Mouse (Mus musculus): ENCODE data around the gene Pxdn. TPM values are rescaled to one million over a fixed set of nuclear protein-coding genes. Genes with fewer than 3 reads are reported as not detected.

Pxdn gene
- 105 and 107 TPM in 2 replicates for polyA plus RNA-seq (2015; fragmentation: Nextera tagmentation; extraction: Ambion mirVana)

DNA sequence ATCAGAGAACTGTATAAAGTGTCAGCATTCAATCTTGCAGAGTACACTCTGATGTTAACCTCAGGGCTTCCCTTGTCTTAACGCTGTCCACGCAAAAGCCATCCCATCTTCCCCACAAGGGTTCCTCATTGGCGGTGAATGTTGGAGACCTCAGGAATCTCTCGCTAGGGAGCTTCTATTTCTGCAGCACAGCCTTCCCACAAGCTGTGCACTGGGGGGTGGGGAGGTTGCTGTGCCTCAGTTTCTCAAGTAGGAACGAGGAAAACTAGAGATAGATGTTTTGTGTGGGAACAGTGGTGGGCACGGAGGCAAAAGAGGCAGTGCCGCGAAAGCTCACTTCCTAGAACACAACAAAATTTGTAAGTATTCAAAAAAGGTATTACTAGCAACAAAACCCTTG, at the start of gene Pxdn:
TSS of gene Pxdn (plus strand) at position 301 of the 400 bp plus-strand sequence.
- H3K4me1 ChIP-seq (ENCODE audit: insufficient read depth, low read length) = peaks cover 17% of the 10 kb centered on the region
- ATAC-seq (ENCODE audit: low FRiP score, low TSS enrichment) = no peak
- H3K9me3 ChIP-seq (ENCODE audit: low read length) = no peaks in the 10 kb centered on the region
- H3K4me3 ChIP-seq (ENCODE audit: low read length) = peak within 1 kb of the TSS; percentile 84
- peak within 1 kb of the TSS; percentile 64 for H3K4me2 ChIP-seq (replicated peaks; ENCODE audit: low read depth, low read length)
- no peaks in the 10 kb centered on the region for H3K36me3 ChIP-seq (ENCODE audit: insufficient read depth, low read length)
- H3K27me3 ChIP-seq (ENCODE audit: insufficient read depth, low read length) = no peaks in the 10 kb centered on the region
- peak within 1 kb of the TSS; percentile 88 for H3K27ac ChIP-seq (ENCODE audit: low read length)
- 36% methylated on average over 8 of the region's 8 CpGs for WGBS
- peak within 1 kb of the TSS; percentile 90 for H3K9ac ChIP-seq (replicated peaks; ENCODE audit: low read length)

DNA sequence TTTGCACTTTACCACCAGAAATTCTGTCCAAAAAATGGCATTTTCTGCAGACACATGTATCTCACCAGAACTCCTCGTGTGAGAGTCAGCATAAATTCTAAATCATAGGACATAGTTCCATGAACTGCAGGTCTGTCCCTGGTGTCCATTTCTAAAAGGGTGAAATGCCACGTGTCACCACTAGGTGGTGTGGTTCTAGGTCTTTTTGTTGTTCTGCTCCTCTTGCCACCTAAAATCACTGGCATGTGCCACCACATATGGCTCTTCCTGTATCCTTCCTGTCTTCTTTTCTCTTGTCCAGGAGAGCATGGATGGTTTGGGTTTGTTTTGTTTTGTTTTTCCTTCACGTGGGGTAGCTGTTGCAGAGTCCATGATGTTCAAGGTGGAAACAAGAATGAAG, 42.7 kb upstream of the Pxdn start:
- Histone ChIP-seq H3K9ac (replicated peaks; ENCODE audit: low read length) (no peak overlapping the region), H3K27me3 (ENCODE audit: insufficient read depth, low read length) (no peaks in the 10 kb centered on the region), H3K4me2 (replicated peaks; ENCODE audit: low read depth, low read length) (no peak overlapping the region), H3K4me1 (ENCODE audit: insufficient read depth, low read length) (no peaks in the 10 kb centered on the region), H3K36me3 (ENCODE audit: insufficient read depth, low read length) (no peaks in the 10 kb centered on the region), H3K9me3 (ENCODE audit: low read length) (no peaks in the 10 kb centered on the region), H3K4me3 (ENCODE audit: low read length) (no peak overlapping the region), H3K27ac (ENCODE audit: low read length) (no peak overlapping the region)
- WGBS = 23% methylated on average over 3 of the region's 3 CpGs
- ATAC-seq (ENCODE audit: low FRiP score, low TSS enrichment) = no peak

DNA sequence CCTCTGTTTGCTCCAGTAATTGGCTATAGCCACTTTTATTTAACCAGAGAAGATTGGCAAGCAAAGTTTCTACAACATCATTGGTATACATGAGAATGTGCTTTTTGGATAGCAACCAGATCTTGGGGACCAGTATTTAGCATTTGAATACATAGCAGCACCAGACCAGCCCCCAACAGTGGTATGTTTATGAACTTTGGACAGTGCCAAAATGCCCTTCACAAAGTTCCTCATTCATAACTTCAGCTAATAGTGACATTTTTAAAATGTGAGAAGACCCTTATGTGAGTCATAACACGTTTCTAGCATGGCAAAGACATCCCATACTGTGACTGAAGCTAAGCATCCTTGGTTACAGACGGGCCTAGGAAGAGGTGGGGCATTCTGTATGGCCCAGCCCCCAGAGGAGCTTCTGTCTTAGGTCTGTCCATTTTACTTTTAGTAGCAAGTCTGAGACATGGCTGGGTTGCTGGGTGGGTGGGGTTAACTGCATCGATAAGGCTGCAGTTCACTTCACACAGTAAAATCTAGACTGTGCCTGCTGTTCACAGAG, 39.8 kb upstream of the Pxdn start:
- no peak overlapping the region for H3K4me2 ChIP-seq (replicated peaks; ENCODE audit: low read depth, low read length)
- no peak for ATAC-seq (ENCODE audit: low FRiP score, low TSS enrichment)
- WGBS = 82% methylated on average over 3 of the region's 3 CpGs
- no peaks in the 10 kb centered on the region for H3K27me3 ChIP-seq (ENCODE audit: insufficient read depth, low read length)
- H3K9ac ChIP-seq (replicated peaks; ENCODE audit: low read length) = no peak overlapping the region
- no peaks in the 10 kb centered on the region for H3K9me3 ChIP-seq (ENCODE audit: low read length)
- H3K4me3 ChIP-seq (ENCODE audit: low read length) = no peak overlapping the region
- H3K4me1 ChIP-seq (ENCODE audit: insufficient read depth, low read length) = no peaks in the 10 kb centered on the region
- H3K27ac ChIP-seq (ENCODE audit: low read length) = no peak overlapping the region
- H3K36me3 ChIP-seq (ENCODE audit: insufficient read depth, low read length) = no peaks in the 10 kb centered on the region

DNA sequence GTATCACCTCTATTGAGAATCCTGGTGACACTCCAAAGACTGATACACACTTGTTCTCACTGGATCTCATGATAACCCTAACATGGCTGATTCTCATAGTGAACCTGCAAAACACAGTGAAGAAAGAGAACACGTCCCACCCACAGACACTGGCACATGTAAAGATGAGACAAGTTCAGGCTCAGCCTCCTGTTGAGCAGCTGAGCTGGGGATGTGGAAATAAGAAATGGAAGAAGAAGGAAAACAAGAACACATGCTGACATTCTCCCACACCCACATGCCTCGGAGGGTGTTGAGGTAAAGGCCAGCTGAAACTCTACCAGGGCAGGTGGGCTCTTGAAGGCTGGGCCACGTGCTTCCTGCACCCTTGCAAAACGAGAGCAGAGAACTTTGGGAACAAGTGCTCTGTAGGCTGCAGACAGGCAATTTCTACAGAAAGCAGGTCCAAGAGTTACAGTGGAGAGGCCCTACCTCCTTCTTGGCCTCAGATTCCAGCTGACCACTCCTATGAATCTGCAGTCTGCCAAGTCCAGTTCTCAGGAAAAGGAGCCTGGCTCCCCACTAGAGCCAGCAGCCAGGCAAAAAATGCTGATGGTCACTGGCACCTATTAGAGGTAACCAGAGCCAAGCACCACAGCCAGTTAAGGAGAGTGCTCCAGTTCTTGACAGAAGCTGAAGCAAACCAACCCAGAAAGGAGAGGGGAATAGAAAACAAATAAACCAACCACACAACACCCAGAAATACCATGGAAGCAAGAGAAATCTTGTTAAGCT, 33.1 kb upstream of the Pxdn start:
- no peaks in the 10 kb centered on the region for H3K9me3 ChIP-seq (ENCODE audit: low read length)
- no peak overlapping the region for H3K27ac ChIP-seq (ENCODE audit: low read length)
- no peaks in the 10 kb centered on the region for H3K36me3 ChIP-seq (ENCODE audit: insufficient read depth, low read length)
- 74% methylated on average over 4 of the region's 4 CpGs for WGBS
- H3K4me1 ChIP-seq (ENCODE audit: insufficient read depth, low read length) = no peaks in the 10 kb centered on the region
- H3K27me3 ChIP-seq (ENCODE audit: insufficient read depth, low read length) = no peaks in the 10 kb centered on the region
- H3K4me2 ChIP-seq (replicated peaks; ENCODE audit: low read depth, low read length) = no peak overlapping the region
- H3K4me3 ChIP-seq (ENCODE audit: low read length) = no peak overlapping the region
- no peak overlapping the region for H3K9ac ChIP-seq (replicated peaks; ENCODE audit: low read length)
- no peak for ATAC-seq (ENCODE audit: low FRiP score, low TSS enrichment)

DNA sequence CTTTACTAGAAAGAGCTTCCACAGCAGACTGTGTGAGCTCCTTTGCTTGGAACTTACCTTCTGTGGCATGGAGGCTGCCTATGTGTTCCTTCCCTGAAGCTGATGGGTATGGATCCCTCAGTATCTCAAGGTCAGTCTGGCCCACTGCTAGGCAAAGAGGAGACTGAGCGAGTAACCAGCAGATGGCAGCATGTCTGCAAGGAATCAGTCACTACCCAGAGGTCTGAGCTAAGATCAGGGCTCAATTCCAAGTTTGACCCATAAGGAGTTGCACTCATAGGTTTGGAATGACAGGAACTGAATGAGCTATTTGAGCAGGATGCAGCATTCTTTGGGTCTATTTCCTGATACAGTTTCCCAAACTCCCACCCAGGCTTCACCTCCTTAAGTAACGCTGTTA, 30.4 kb upstream of the Pxdn start:
- Histone ChIP-seq H3K36me3 (ENCODE audit: insufficient read depth, low read length) (no peaks in the 10 kb centered on the region), H3K4me1 (ENCODE audit: insufficient read depth, low read length) (no peaks in the 10 kb centered on the region), H3K9ac (replicated peaks; ENCODE audit: low read length) (no peak overlapping the region), H3K27ac (ENCODE audit: low read length) (no peak overlapping the region), H3K4me3 (ENCODE audit: low read length) (no peak overlapping the region), H3K4me2 (replicated peaks; ENCODE audit: low read depth, low read length) (no peak overlapping the region), H3K27me3 (ENCODE audit: insufficient read depth, low read length) (no peaks in the 10 kb centered on the region), H3K9me3 (ENCODE audit: low read length) (no peaks in the 10 kb centered on the region)
- WGBS = 25% methylated on average over 2 of the region's 2 CpGs
- ATAC-seq (ENCODE audit: low FRiP score, low TSS enrichment) = peak; percentile 81; the same call in 1 of the 2 replicates

DNA sequence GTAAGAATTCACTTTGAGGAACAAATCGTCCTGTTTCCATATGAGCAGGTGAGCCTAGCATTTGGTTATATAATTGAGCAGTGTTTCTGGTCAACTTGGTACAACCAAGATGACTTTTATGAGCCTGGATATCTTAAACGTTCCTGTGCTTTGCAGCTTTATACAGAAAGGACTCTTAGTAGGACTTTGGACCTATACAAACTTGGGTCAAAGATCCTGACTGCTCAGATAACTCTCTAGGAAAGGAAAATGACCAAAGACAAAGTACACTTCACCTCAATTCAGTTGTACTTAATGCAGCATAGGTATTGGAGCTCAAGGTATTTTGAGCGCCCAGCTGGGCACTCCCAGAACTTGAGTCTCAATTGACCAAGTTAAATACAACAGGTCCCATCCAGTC, 21.3 kb upstream of the Pxdn start:
- 85% methylated on average over 3 of the region's 3 CpGs for WGBS
- Histone ChIP-seq H3K4me3 (ENCODE audit: low read length) (no peak overlapping the region), H3K4me2 (replicated peaks; ENCODE audit: low read depth, low read length) (no peak overlapping the region), H3K9me3 (ENCODE audit: low read length) (no peaks in the 10 kb centered on the region), H3K36me3 (ENCODE audit: insufficient read depth, low read length) (no peaks in the 10 kb centered on the region), H3K4me1 (ENCODE audit: insufficient read depth, low read length) (no peaks in the 10 kb centered on the region), H3K27ac (ENCODE audit: low read length) (no peak overlapping the region), H3K27me3 (ENCODE audit: insufficient read depth, low read length) (no peaks in the 10 kb centered on the region), H3K9ac (replicated peaks; ENCODE audit: low read length) (no peak overlapping the region)
- no peak for ATAC-seq (ENCODE audit: low FRiP score, low TSS enrichment)

DNA sequence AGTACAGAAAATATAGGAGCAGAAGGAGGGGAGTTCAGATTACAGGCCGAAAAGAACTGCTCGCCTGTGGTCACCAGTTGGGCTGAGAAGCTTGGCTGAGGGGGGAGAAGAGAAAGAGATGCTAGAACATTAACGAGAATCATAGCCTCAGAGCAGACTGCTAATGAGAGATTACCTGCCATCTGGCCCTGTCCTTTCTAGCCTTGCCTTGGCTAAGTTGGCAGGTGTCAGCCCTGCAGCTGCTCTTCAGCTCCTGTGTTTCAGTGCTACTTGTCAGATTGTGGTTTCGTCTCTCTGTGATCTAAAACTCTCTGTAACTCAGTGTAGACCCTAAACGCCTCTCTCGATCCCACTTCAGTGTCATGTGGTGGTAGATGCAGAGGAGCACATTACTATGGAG, 20.6 kb upstream of the Pxdn start:
- H3K36me3 ChIP-seq (ENCODE audit: insufficient read depth, low read length) = no peaks in the 10 kb centered on the region
- no peaks in the 10 kb centered on the region for H3K4me1 ChIP-seq (ENCODE audit: insufficient read depth, low read length)
- WGBS = 81% methylated on average over 6 of the region's 6 CpGs
- H3K4me2 ChIP-seq (replicated peaks; ENCODE audit: low read depth, low read length) = no peak overlapping the region
- no peaks in the 10 kb centered on the region for H3K9me3 ChIP-seq (ENCODE audit: low read length)
- no peak for ATAC-seq (ENCODE audit: low FRiP score, low TSS enrichment)
- no peak overlapping the region for H3K9ac ChIP-seq (replicated peaks; ENCODE audit: low read length)
- no peak overlapping the region for H3K4me3 ChIP-seq (ENCODE audit: low read length)
- no peak overlapping the region for H3K27ac ChIP-seq (ENCODE audit: low read length)
- no peaks in the 10 kb centered on the region for H3K27me3 ChIP-seq (ENCODE audit: insufficient read depth, low read length)

DNA sequence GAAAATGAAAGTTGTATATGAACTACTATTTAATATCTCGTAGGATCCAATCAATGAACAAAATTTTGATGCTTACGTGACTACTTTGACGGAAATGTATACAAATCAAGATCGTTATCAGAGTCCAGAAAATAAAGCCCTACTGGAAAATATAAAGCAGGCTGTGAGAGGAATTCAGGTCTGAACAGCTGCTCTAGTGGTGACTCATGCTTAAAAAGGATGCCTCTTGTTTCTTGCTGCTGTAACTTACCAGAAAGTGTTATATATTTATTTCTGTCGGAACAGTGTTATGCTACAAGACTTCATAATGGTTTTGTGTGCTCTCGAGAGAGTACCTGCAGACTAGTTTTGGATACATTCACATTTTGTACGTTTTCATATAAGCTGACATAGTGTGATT, 17.1 kb upstream of the Pxdn start:
- Histone ChIP-seq H3K9ac (replicated peaks; ENCODE audit: low read length) (no peak overlapping the region), H3K36me3 (ENCODE audit: insufficient read depth, low read length) (no peaks in the 10 kb centered on the region), H3K4me2 (replicated peaks; ENCODE audit: low read depth, low read length) (no peak overlapping the region), H3K4me3 (ENCODE audit: low read length) (no peak overlapping the region), H3K4me1 (ENCODE audit: insufficient read depth, low read length) (no peaks in the 10 kb centered on the region), H3K27ac (ENCODE audit: low read length) (no peak overlapping the region), H3K9me3 (ENCODE audit: low read length) (no peaks in the 10 kb centered on the region), H3K27me3 (ENCODE audit: insufficient read depth, low read length) (no peaks in the 10 kb centered on the region)
- WGBS = 78% methylated on average over 7 of the region's 7 CpGs
- no peak for ATAC-seq (ENCODE audit: low FRiP score, low TSS enrichment)

DNA sequence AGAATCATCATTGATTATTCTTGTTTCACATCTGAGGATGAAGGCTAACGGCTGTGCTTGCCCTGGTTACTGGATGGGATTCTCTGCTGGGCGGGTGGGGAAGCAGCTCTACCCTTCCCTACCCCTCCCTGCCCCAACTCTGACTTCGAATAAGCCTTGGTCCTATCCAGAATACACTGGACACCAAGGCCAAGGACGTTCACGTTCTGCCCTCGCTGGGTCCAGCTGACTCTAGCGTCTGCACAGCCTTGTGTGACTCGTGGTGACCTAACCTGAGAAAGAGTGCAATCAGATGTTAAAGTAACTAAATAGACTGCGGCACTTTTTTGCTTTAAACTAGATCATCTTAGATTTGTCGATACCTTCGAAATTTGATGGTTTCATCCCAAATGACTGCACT, 15.9 kb upstream of the Pxdn start:
- no peaks in the 10 kb centered on the region for H3K4me1 ChIP-seq (ENCODE audit: insufficient read depth, low read length)
- no peak overlapping the region for H3K4me2 ChIP-seq (replicated peaks; ENCODE audit: low read depth, low read length)
- no peaks in the 10 kb centered on the region for H3K36me3 ChIP-seq (ENCODE audit: insufficient read depth, low read length)
- no peak overlapping the region for H3K9ac ChIP-seq (replicated peaks; ENCODE audit: low read length)
- 78% methylated on average over 11 of the region's 11 CpGs for WGBS
- H3K27ac ChIP-seq (ENCODE audit: low read length) = no peak overlapping the region
- H3K9me3 ChIP-seq (ENCODE audit: low read length) = no peaks in the 10 kb centered on the region
- H3K27me3 ChIP-seq (ENCODE audit: insufficient read depth, low read length) = no peaks in the 10 kb centered on the region
- ATAC-seq (ENCODE audit: low FRiP score, low TSS enrichment) = no peak
- H3K4me3 ChIP-seq (ENCODE audit: low read length) = no peak overlapping the region

DNA sequence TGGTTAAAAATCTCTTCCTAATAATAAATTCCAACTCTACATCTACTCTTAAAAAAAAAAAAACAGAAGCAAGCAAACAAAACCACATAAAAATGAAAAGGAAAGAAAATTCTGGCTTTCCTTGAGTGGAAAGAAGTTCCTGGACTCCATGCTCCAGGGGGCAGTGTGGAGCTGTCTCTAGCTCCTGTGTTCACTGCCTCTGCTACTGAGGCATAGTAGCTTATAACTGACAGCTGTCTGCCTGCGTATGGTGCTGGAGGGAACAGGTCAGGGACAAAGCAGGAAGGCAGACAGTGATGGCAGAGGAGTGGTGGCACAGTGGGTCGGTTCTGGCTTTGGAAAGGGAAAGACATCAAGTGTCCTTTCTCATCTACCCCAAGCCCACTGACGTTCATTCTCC, 10.5 kb upstream of the Pxdn start:
- H3K36me3 ChIP-seq (ENCODE audit: insufficient read depth, low read length) = no peaks in the 10 kb centered on the region
- H3K9me3 ChIP-seq (ENCODE audit: low read length) = no peaks in the 10 kb centered on the region
- no peak overlapping the region for H3K9ac ChIP-seq (replicated peaks; ENCODE audit: low read length)
- no peak overlapping the region for H3K4me3 ChIP-seq (ENCODE audit: low read length)
- no peak for ATAC-seq (ENCODE audit: low FRiP score, low TSS enrichment)
- no peak overlapping the region for H3K4me2 ChIP-seq (replicated peaks; ENCODE audit: low read depth, low read length)
- H3K27ac ChIP-seq (ENCODE audit: low read length) = no peak overlapping the region
- no peaks in the 10 kb centered on the region for H3K4me1 ChIP-seq (ENCODE audit: insufficient read depth, low read length)
- no peaks in the 10 kb centered on the region for H3K27me3 ChIP-seq (ENCODE audit: insufficient read depth, low read length)
- 37% methylated on average over 3 of the region's 3 CpGs for WGBS
